Comparison of ENCODE assay signal across 9 mouse cellular contexts in genomic region chr3:138222952-138223351, GRCm38 (mm10). TPM values are rescaled to one million over a fixed set of nuclear protein-coding genes. Genes with fewer than 3 reads are reported as not detected.
DNase-seq lines count a peak whose midpoint lies in the region; ATAC-seq lines count a peak whose summit lies in the region.
"Had no signal": no experiment of that assay in that cellular context is flagged by ENCODE, and none has a peak within 500 bp of the region (broad histone marks: within the 10 kb centered on the region; RNA-seq: fewer than 3 reads in every experiment).

No protein-coding gene starts in this region.

- ATAC-seq in hindbrain, embryonic 11.5 days (ENCODE audit: low FRiP score): peak; percentile 43; the same call in 1 of the 2 replicates

- 54% methylated on average over 5 of the region's 5 CpGs for WGBS in embryonic facial prominence, embryonic 10.5 days
- WGBS in hindbrain, embryonic 11.5 days: 58% methylated on average over 5 of the region's 5 CpGs

- H3K4me3 ChIP-seq in embryonic facial prominence, embryonic 10.5 days: no peak overlapping the region
- H3K4me3 ChIP-seq in hindbrain, embryonic 11.5 days (ENCODE audit: low read depth, low read length): no peak overlapping the region
- H3K4me3 ChIP-seq: limb, embryonic 15.5 days had no signal

- H3K27me3 ChIP-seq in embryonic facial prominence, embryonic 10.5 days (replicated peaks; ENCODE audit: low read depth, poor library complexity, severe bottlenecking): no peaks in the 10 kb centered on the region
- H3K27me3 ChIP-seq in hindbrain, embryonic 11.5 days (ENCODE audit: control insufficient read depth, insufficient read depth, low read length): no peaks in the 10 kb centered on the region
- H3K27me3 ChIP-seq: limb, embryonic 15.5 days had no signal

- H3K27ac ChIP-seq in embryonic facial prominence, embryonic 10.5 days (replicated peaks): no peak overlapping the region
- H3K27ac ChIP-seq in hindbrain, embryonic 11.5 days (ENCODE audit: low read depth, low read length): no peak overlapping the region
- H3K27ac ChIP-seq: limb, embryonic 15.5 days had no signal

- DNase-seq in gastrocnemius, adult 18-20 months (ENCODE audit: low spot score): peak; percentile 81
- no peak for DNase-seq in gastrocnemius, postnatal 25 days
- peak; percentile 86 for DNase-seq in adrenal gland, postnatal 10 days
- peak; percentile 52 for DNase-seq in embryonic facial prominence, embryonic 10.5 days (ENCODE audit: low spot score)
- DNase-seq in hindbrain, embryonic 11.5 days (ENCODE audit: low spot score): peak; percentile 80
- DNase-seq in layer of hippocampus, adult 9-10 months (ENCODE audit: low spot score): peak; percentile 68
- peak; percentile 87 for DNase-seq in lung, postnatal 14 days
- DNase-seq in spleen, postnatal 10 days (ENCODE audit: low spot score in 2 of 2): peak; percentile 10 to 69

- H3K9me3 ChIP-seq in embryonic facial prominence, embryonic 10.5 days: no peaks in the 10 kb centered on the region
- no peaks in the 10 kb centered on the region for H3K9me3 ChIP-seq in hindbrain, embryonic 11.5 days (ENCODE audit: control insufficient read depth, low read length)
- H3K9me3 ChIP-seq: limb, embryonic 15.5 days had no signal

- H3K36me3 ChIP-seq in embryonic facial prominence, embryonic 10.5 days (replicated peaks): no peaks in the 10 kb centered on the region
- H3K36me3 ChIP-seq in hindbrain, embryonic 11.5 days (ENCODE audit: control insufficient read depth, insufficient read depth, low read length): no peaks in the 10 kb centered on the region
- H3K36me3 ChIP-seq: limb, embryonic 15.5 days had no signal

- no peak overlapping the region for H3K9ac ChIP-seq in hindbrain, embryonic 11.5 days (ENCODE audit: low read depth, low read length)
- H3K9ac ChIP-seq: limb, embryonic 15.5 days had no signal

- no peak overlapping the region for H3K4me2 ChIP-seq in hindbrain, embryonic 11.5 days (replicated peaks; ENCODE audit: low read depth, low read length)
- H3K4me2 ChIP-seq: limb, embryonic 15.5 days had no signal

- peaks cover 18% of the 10 kb centered on the region for H3K4me1 ChIP-seq in embryonic facial prominence, embryonic 10.5 days
- H3K4me1 ChIP-seq in hindbrain, embryonic 11.5 days (replicated peaks; ENCODE audit: control insufficient read depth, insufficient read depth, low read length): no peaks in the 10 kb centered on the region
- H3K4me1 ChIP-seq: limb, embryonic 15.5 days had no signal

RNA-seq across cellular contexts. Expression of gene Adh7, which starts 5.4 kb away (rescaled TPM):
- under 1 TPM; 0.40 to 0.46 TPM for total RNA-seq in gastrocnemius, adult 18-20 months (2021)
- total RNA-seq in gastrocnemius, postnatal 25 days (2021): 1 to 10 TPM in 1 of 2 experiments, under 1 TPM in 1; 0.23 to 1.5 TPM
- total RNA-seq in adrenal gland, postnatal 10 days (2021): 10 to 100 TPM; 10.8 to 23.5 TPM
- polyA plus RNA-seq in embryonic facial prominence, embryonic 10.5 days (2016; fragmentation: Nextera tagmentation; extraction: Ambion mirVana): not detected in 2 replicates
- 0.08 and 0.22 TPM in 2 replicates for polyA plus RNA-seq in hindbrain, embryonic 11.5 days (2014; fragmentation: Nextera tagmentation; extraction: Ambion mirVana)

RNA-seq across cellular contexts. Expression of gene 4930579F01Rik, which starts 29.3 kb away (rescaled TPM):
- total RNA-seq in gastrocnemius, adult 18-20 months (2021): not detected
- not detected for total RNA-seq in gastrocnemius, postnatal 25 days (2021)
- not detected for total RNA-seq in adrenal gland, postnatal 10 days (2021)
- polyA plus RNA-seq in embryonic facial prominence, embryonic 10.5 days (2016; fragmentation: Nextera tagmentation; extraction: Ambion mirVana): not detected in 2 replicates
- not detected in 2 replicates for polyA plus RNA-seq in hindbrain, embryonic 11.5 days (2014; fragmentation: Nextera tagmentation; extraction: Ambion mirVana)
- polyA plus RNA-seq: limb, embryonic 15.5 days had no signal

RNA-seq across cellular contexts. Expression of gene Adh1, which starts 37.8 kb away (rescaled TPM):
- 10 to 100 TPM; 18.0 to 28.7 TPM for total RNA-seq in gastrocnemius, adult 18-20 months (2021)
- total RNA-seq in gastrocnemius, postnatal 25 days (2021): 10 to 100 TPM; 25.2 to 50.3 TPM
- total RNA-seq in adrenal gland, postnatal 10 days (2021): 1,000 to 10,000 TPM; 2,760 to 3,266 TPM
- polyA plus RNA-seq in embryonic facial prominence, embryonic 10.5 days (2016; fragmentation: Nextera tagmentation; extraction: Ambion mirVana): not detected in 2 replicates
- 0.29 and 0.59 TPM in 2 replicates for polyA plus RNA-seq in hindbrain, embryonic 11.5 days (2014; fragmentation: Nextera tagmentation; extraction: Ambion mirVana)

Comparison
In these comparisons a context has a peak if more than half of its experiments do, and no peak if none do; other contexts are left out.
1. RNA of gene Adh7, which starts 5.4 kb away (total RNA-seq): 10.8 to 23.5 TPM in adrenal gland, postnatal 10 days; 0.23 to 1.5 TPM in gastrocnemius, postnatal 25 days and 0.40 to 0.46 TPM in gastrocnemius, adult 18-20 months; every median in the first group is over 4 times any median in the second.
2. RNA of gene Adh1, which starts 37.8 kb away (total RNA-seq): 2,760 to 3,266 TPM in adrenal gland, postnatal 10 days; 25.2 to 50.3 TPM in gastrocnemius, postnatal 25 days and 18.0 to 28.7 TPM in gastrocnemius, adult 18-20 months; every median in the first group is over 10 times any median in the second.